Mouse (Mus musculus): ENCODE data around the gene Slfn5. TPM values are rescaled to one million over a fixed set of nuclear protein-coding genes. Genes with fewer than 3 reads are reported as not detected.

Gene Slfn5
- total RNA-seq, 2 experiments from 2014 or later: 3.2 to 4.6 TPM

DNA sequence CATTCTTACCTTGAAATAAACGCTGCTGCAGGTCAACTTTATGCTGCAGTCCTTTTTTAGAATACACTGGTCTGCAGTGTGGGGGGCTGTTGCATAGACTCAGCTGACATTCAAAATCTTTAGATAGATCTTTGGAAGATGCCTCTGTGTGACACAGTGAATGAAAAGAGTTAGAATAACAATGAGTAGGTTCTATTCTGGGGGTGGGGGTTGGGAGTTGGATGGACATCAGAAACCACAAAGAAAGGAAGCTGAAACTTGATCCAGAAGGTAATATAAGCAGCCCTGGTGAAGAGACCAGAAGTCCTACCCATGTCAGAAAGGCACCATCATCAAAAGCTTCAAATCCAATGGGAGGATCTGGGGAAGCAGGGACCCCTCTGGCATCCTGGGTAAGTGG lies 62.2 kb downstream of the Slfn5 start:
- DNase-seq (ENCODE audit: low spot score in 2 of 2): no peak

Small RNA genes lying within 50 kb of the gene (microRNA-seq; reads per million reads assigned to microRNA genes)
- 0 reads per million in 2 experiments for gene Mir7679

Other genes starting within 250 kb of the Slfn5 start
- under 1 TPM in 1 of 2 experiments, not detected in 1; 0.78 TPM for gene Cct6b, start 187.0 kb upstream of the Slfn5 start, total RNA-seq (2021)
- gene Zfp830, start 187.0 kb upstream of the Slfn5 start, total RNA-seq (2021): 10 to 100 TPM; 14.6 to 17.1 TPM
- gene Lig3, start 170.2 kb upstream of the Slfn5 start, total RNA-seq (2021): 10 to 100 TPM; 27.1 to 27.8 TPM
- 10 to 100 TPM; 11.0 to 11.7 TPM for gene Rffl, start 80.1 kb upstream of the Slfn5 start, total RNA-seq (2021)
- 10 to 100 TPM; 12.5 to 13.2 TPM for gene Rad51d, start 60.7 kb upstream of the Slfn5 start, total RNA-seq (2021)
- not detected for gene Fndc8, start 59.2 kb upstream of the Slfn5 start, total RNA-seq (2021)
- gene Nle1, start 42.9 kb upstream of the Slfn5 start, total RNA-seq (2021): 10 to 100 TPM; 34.4 to 35.1 TPM
- gene Unc45b, start 40.8 kb upstream of the Slfn5 start, total RNA-seq (2021): 1 to 10 TPM; 4.0 to 5.8 TPM
- gene Slfn9, start 40.5 kb downstream of the Slfn5 start, total RNA-seq (2021): under 1 TPM; 0.72 to 0.81 TPM
- under 1 TPM; 0.57 to 0.58 TPM for gene Slfn8, start 69.5 kb downstream of the Slfn5 start, total RNA-seq (2021)
- gene Slfn2, start 113.8 kb downstream of the Slfn5 start, total RNA-seq (2021): under 1 TPM; 0.31 to 0.51 TPM
- not detected for gene Slfn1, start 165.5 kb downstream of the Slfn5 start, total RNA-seq (2021)
- under 1 TPM in 1 of 2 experiments, not detected in 1; 0.17 TPM for gene Slfn4, start 223.8 kb downstream of the Slfn5 start, total RNA-seq (2021)
- under 1 TPM; 0.26 to 0.32 TPM for gene Slfn3, start 240.0 kb downstream of the Slfn5 start, total RNA-seq (2021)